Comparison of ENCODE assay signal across 8 mouse cellular contexts in genomic region chrX:48256468-48257007, GRCm38 (mm10). TPM values are rescaled to one million over a fixed set of nuclear protein-coding genes. Genes with fewer than 3 reads are reported as not detected.
DNase-seq lines count a peak whose midpoint lies in the region; ATAC-seq and TF ChIP-seq lines count a peak whose summit lies in the region.

Utp14a (plus strand) TSS chrX:48256862.

- H3K4me2 ChIP-seq in hindbrain, postnatal 0 days (ENCODE audit: low read depth, low read length) = peak within 1 kb of the TSS; percentile 62

- H3K9me3 ChIP-seq in hindbrain, postnatal 0 days (ENCODE audit: low read length) = no peaks in the 10 kb centered on the region

- peak; percentile 98 for ATAC-seq in common myeloid progenitor, adult 5-6 weeks (replicated peaks; ENCODE audit: low read depth, poor library complexity, severe bottlenecking)
- ATAC-seq in hindbrain, postnatal 0 days = peak; percentile 100
- ATAC-seq in megakaryocyte, adult 5-6 weeks (ENCODE audit: poor library complexity, severe bottlenecking) = peak; percentile 100

- peak within 1 kb of the TSS; percentile 82 for H3K4me3 ChIP-seq in gastrocnemius, adult 2 months
- peak within 1 kb of the TSS; percentile 48 for H3K4me3 ChIP-seq in hindbrain, postnatal 0 days (ENCODE audit: low read length)
- H3K4me3 ChIP-seq in left cerebral cortex, adult 2 months = peak within 1 kb of the TSS; percentile 60

- intact Hi-C loops in gastrocnemius, adult 2 months (cut with DNase I) = loop anchor here (5.0 to 10.0 kb wide), 2 partner anchors 44 to 132 kb away; no protein-coding TSS in a partner anchor
- intact Hi-C loops in left cerebral cortex, adult 2 months (cut with DNase I) = loop anchor here (1.0 to 5.0 kb wide), 3 partner anchors 48 to 264 kb away; partner anchors contain the start of gene Zdhhc9

- no peaks in the 10 kb centered on the region for H3K27me3 ChIP-seq in hindbrain, postnatal 0 days (ENCODE audit: insufficient read depth, low read length)

- WGBS in hindbrain, postnatal 0 days = 17% methylated on average over 33 of the region's 33 CpGs

- peak within 1 kb of the TSS; percentile 33 for H3K9ac ChIP-seq in hindbrain, postnatal 0 days (replicated peaks; ENCODE audit: low read length)

- TF ChIP-seq CTCF in gastrocnemius, adult 2 months (IDR thresholded peaks at IDR 0.05) = no peak
- no peak for TF ChIP-seq CTCF in hindbrain, postnatal 0 days (IDR thresholded peaks at IDR 0.05; ENCODE audit: low read depth)
- no peak for TF ChIP-seq CTCF in left cerebral cortex, adult 2 months (IDR thresholded peaks at IDR 0.05)

- peak; percentile 97 for DNase-seq in ZHBTc4 (ENCODE audit: low read depth, low spot score)
- peak; percentile 96 for DNase-seq in gastrocnemius, adult 2 months
- DNase-seq in hindbrain, postnatal 0 days (ENCODE audit: low spot score) = peak; percentile 97
- peak; percentile 90 to 93 for DNase-seq in left cerebral cortex, adult 2 months (ENCODE audit: extremely low spot score in 1 of 2, low spot score in 2 of 2)
- DNase-seq in right cerebral cortex, adult 2 months (ENCODE audit: low spot score in 2 of 2) = peak; percentile 94 to 96
- peak; percentile 92 for DNase-seq in urinary bladder, postnatal 14 days (ENCODE audit: low spot score)

- H3K4me1 ChIP-seq in hindbrain, postnatal 0 days (ENCODE audit: insufficient read depth, low read length) = no peaks in the 10 kb centered on the region

- no peaks in the 10 kb centered on the region for H3K36me3 ChIP-seq in hindbrain, postnatal 0 days (ENCODE audit: insufficient read depth, low read length)

- peak within 1 kb of the TSS; percentile 92 for H3K27ac ChIP-seq in gastrocnemius, adult 2 months
- H3K27ac ChIP-seq in hindbrain, postnatal 0 days = peak within 1 kb of the TSS; percentile 69; the same call in 1 of the 2 replicates
- H3K27ac ChIP-seq in left cerebral cortex, adult 2 months = peak within 1 kb of the TSS; percentile 76

RNA-seq across cellular contexts. Expression of gene Utp14a, which starts in this region (rescaled TPM):
- 92.6 and 103 TPM in 2 replicates for total RNA-seq in common myeloid progenitor, adult 5-6 weeks (2017)
- 10 to 100 TPM; 12.1 to 15.2 TPM for total RNA-seq in gastrocnemius, adult 2 months (2021)
- 2.8 and 5.8 TPM in 2 replicates for total RNA-seq in hindbrain, postnatal 0 days (2014; rRNA removed)
- 12.7 and 13.8 TPM in 2 replicates for polyA plus RNA-seq in hindbrain, postnatal 0 days (2015; fragmentation: Nextera tagmentation; extraction: Ambion mirVana)
- 10 to 100 TPM; 15.5 to 19.2 TPM for total RNA-seq in left cerebral cortex, adult 2 months (2021)
- total RNA-seq in megakaryocyte, adult 5-6 weeks (2015) = 24.4 and 28.7 TPM in 2 replicates
- 51.5 and 56.4 TPM in 2 replicates for total RNA-seq in megakaryocyte, adult 5-6 weeks (2017)

Comparison
In these comparisons a context has a peak if more than half of its experiments do, and no peak if none do; other contexts are left out.
1. Peak in every context shown above with its lines: DNase-seq, ATAC-seq, H3K4me3 ChIP-seq and H3K27ac ChIP-seq.